Mouse (Mus musculus) small intestine, adult 2 months (tissue): ENCODE data around the gene Card11.

Experiments used
- CTCF ChIP-seq: fragments of 200-500 bp; IDR thresholded peaks from 2 replicates; pipeline ENCODE4 v1.5.1; 2012; ENCODE audit warnings: low read depth, mild to moderate bottlenecking, control low read depth, inconsistent platforms, low read length, moderate library complexity, mixed read lengths; ENCODE audit not compliant: insufficient replicate concordance, insufficient read length; ENCODE audit errors: extremely low read depth
- POLR2A ChIP-seq: fragments of 200-500 bp; IDR thresholded peaks from 2 replicates; pipeline ENCODE4 v1.6.1; 2012; ENCODE audit warnings: low read depth, mild to moderate bottlenecking, control low read depth, inconsistent platforms, low read length, moderate library complexity

DNA sequence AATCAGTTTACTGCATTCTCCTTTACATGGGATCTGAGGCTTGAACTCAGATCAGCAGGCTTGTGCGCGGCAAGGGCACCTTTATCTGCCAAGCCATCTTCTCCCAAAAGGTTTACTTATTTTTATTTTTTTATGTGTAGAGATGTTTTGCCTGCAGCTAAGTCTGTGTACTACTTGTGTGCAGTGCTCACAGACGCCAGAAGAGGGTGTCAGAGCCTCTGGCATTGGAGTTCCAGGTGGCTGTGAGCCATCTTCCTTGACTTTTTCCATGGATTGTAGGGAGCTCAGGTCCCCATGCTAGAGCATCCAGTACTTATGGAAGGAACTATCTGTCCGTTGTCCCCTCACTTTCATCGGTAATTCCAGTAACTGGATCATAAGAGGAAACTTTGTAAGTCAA lies 140.7 kb downstream of the Card11 start:
- TF ChIP-seq CTCF (no peak), POLR2A (no peak)
